Mouse (Mus musculus): ENCODE measurements at regions not wholly inside any gene's neighbourhood (a gene's known extent, or its start where the extent isn't known, plus 50 kb on each side); places are given as distances from the start of the nearest gene placed in this dataset.

DNA sequence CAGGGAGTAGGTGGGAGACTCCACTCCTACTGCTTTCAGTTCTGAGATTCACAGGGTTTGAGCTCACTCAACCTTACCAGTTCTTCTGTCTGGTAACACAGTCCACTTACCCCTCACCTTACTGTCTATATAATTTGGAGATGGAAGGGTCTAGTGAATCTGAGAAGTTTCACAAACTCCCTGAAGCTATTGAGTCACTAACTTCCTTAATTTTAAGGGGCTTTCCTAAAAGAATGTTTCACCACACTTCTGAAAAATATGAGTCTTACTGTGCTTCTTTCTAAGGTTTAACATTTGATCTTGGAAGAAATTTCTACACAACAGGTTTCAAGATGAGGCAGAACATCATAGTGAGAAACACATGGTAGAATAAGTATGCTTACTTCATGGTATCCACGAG, 166.6 kb upstream of the Tet2 start:
- no peaks in the 10 kb centered on the region for H3K27me3 ChIP-seq (ENCODE audit: control insufficient read depth, insufficient read depth, low read length)
- no peak overlapping the region for H3K4me2 ChIP-seq (replicated peaks; ENCODE audit: low read depth, low read length)
- no peaks in the 10 kb centered on the region for H3K36me3 ChIP-seq (ENCODE audit: control insufficient read depth, insufficient read depth, low read length)
- no peaks in the 10 kb centered on the region for H3K4me1 ChIP-seq (ENCODE audit: control insufficient read depth, insufficient read depth, low read length)
- 74% methylated on average over 1 of the region's 1 CpGs for WGBS
- no peak overlapping the region for H3K4me3 ChIP-seq (ENCODE audit: low read depth, low read length)
- no peaks in the 10 kb centered on the region for H3K9me3 ChIP-seq (ENCODE audit: control insufficient read depth, low read depth, low read length)
- no peak overlapping the region for H3K27ac ChIP-seq (ENCODE audit: low read length)
- no peak for ATAC-seq (ENCODE audit: insufficient number of reproducible peaks, insufficient read depth, low FRiP score, low read depth)
- no peak overlapping the region for H3K9ac ChIP-seq (replicated peaks; ENCODE audit: low read depth, low read length)

DNA sequence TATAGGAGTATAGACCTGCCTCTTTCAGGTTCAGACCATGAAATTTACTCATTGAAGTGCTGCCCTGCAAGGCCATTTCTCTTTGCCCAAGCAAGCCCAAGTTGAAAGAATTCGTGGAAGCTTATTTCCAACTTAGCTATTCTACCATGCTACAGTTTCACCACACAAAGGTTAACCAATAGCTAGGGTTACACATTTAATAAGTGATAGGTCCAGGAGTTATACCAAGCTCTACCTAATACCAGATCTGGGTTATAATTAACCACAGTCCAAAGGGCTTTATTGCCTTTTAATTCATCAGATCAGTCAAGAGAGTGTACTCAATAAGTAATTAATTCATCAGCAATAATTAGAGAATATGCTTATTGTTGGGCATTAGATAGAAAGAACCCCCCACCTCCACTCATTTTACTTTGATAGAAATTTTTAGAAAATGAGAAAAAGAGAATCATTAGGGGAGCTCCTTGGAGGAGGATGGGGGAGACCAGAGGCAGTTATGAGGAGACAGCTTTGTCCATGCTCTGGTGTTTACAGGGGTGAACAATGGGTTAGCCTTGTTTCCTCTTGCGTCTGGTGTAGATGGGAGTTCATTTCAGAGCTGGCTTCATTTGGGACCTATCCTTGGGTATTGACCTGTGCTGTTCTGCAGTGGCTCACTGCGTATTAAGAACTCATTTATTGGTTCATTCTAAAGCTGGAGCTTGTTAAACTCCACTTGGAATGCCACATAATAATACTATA, 177.8 kb upstream of the Tet2 start:
- H3K9ac ChIP-seq (replicated peaks; ENCODE audit: low read depth, low read length) = no peak overlapping the region
- 85% methylated on average over 3 of the region's 3 CpGs for WGBS
- H3K27me3 ChIP-seq (ENCODE audit: control insufficient read depth, insufficient read depth, low read length) = no peaks in the 10 kb centered on the region
- H3K4me2 ChIP-seq (replicated peaks; ENCODE audit: low read depth, low read length) = no peak overlapping the region
- H3K36me3 ChIP-seq (ENCODE audit: control insufficient read depth, insufficient read depth, low read length) = no peaks in the 10 kb centered on the region
- H3K4me1 ChIP-seq (ENCODE audit: control insufficient read depth, insufficient read depth, low read length) = no peaks in the 10 kb centered on the region
- no peak overlapping the region for H3K4me3 ChIP-seq (ENCODE audit: low read depth, low read length)
- ATAC-seq (ENCODE audit: insufficient number of reproducible peaks, insufficient read depth, low FRiP score, low read depth) = no peak
- no peak overlapping the region for H3K27ac ChIP-seq (ENCODE audit: low read length)
- H3K9me3 ChIP-seq (ENCODE audit: control insufficient read depth, low read depth, low read length) = no peaks in the 10 kb centered on the region

DNA sequence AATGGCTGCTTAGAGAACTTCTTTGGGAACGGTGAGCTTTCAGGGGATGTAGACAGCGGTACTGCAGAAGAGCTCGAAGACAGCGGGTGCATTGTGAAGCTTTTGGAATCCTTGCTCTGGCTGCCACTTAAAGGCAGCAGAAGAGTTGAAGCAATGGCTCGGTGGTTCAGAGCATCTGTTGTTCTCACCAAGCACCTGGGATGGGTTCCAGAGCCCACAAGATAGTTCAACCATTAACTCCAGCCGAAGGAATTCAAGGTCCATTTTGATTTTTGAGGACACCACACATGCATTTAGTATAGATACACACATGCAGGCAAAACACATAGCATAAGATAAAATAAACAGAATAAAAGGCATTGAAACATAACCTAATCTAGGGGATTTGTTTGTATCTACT, 181.9 kb upstream of the Tet2 start:
- no peaks in the 10 kb centered on the region for H3K9me3 ChIP-seq (ENCODE audit: control insufficient read depth, low read depth, low read length)
- 88% methylated on average over 6 of the region's 6 CpGs for WGBS
- no peaks in the 10 kb centered on the region for H3K27me3 ChIP-seq (ENCODE audit: control insufficient read depth, insufficient read depth, low read length)
- no peak overlapping the region for H3K27ac ChIP-seq (ENCODE audit: low read length)
- ATAC-seq (ENCODE audit: insufficient number of reproducible peaks, insufficient read depth, low FRiP score, low read depth) = no peak
- H3K4me3 ChIP-seq (ENCODE audit: low read depth, low read length) = no peak overlapping the region
- no peak overlapping the region for H3K9ac ChIP-seq (replicated peaks; ENCODE audit: low read depth, low read length)
- no peaks in the 10 kb centered on the region for H3K36me3 ChIP-seq (ENCODE audit: control insufficient read depth, insufficient read depth, low read length)
- no peaks in the 10 kb centered on the region for H3K4me1 ChIP-seq (ENCODE audit: control insufficient read depth, insufficient read depth, low read length)
- H3K4me2 ChIP-seq (replicated peaks; ENCODE audit: low read depth, low read length) = no peak overlapping the region

DNA sequence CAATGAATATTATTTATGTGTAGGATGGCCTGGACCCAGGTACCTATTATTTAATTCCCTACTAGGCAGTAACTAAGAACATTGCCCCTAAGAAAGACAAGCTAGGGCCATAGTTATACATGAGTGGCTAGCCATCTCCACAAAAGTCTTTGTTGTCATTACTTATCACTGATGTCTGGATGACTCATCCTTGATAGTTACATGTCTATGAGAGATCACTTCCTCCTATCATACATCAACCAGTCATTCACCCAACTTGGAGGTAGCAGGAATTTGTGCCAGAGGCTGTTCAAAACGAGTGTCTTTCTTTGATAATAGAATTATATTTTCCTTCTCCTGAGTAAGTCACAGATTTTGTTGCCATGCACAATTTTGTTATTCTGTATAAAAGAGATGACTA, 190.7 kb upstream of the Tet2 start:
- Histone ChIP-seq H3K4me3 (ENCODE audit: low read depth, low read length) (no peak overlapping the region), H3K36me3 (ENCODE audit: control insufficient read depth, insufficient read depth, low read length) (no peaks in the 10 kb centered on the region), H3K4me1 (ENCODE audit: control insufficient read depth, insufficient read depth, low read length) (no peaks in the 10 kb centered on the region), H3K27ac (ENCODE audit: low read length) (no peak overlapping the region), H3K4me2 (replicated peaks; ENCODE audit: low read depth, low read length) (no peak overlapping the region), H3K9me3 (ENCODE audit: control insufficient read depth, low read depth, low read length) (no peaks in the 10 kb centered on the region), H3K9ac (replicated peaks; ENCODE audit: low read depth, low read length) (no peak overlapping the region), H3K27me3 (ENCODE audit: control insufficient read depth, insufficient read depth, low read length) (no peaks in the 10 kb centered on the region)
- no peak for ATAC-seq (ENCODE audit: insufficient number of reproducible peaks, insufficient read depth, low FRiP score, low read depth)
- WGBS = 50% methylated on average over 1 of the region's 1 CpGs

DNA sequence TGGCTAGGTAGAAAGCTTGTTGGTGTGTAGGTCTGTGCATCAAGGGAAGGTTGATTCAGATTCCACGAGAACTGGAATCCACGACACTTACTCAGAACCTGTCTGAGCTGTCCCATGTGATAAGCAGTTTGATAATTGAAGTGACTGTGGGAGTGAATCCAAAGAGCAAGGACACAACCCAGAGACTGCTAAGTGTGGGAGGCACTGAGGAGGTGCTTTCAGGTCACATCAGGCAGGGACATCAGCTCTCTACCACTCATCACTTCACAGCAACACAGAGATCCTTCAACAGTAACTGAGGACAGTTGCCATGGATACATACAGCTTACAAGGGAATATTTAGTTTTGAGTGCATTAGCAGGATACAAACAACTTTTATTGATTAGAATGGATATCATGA, 194.0 kb upstream of the Tet2 start:
- Histone ChIP-seq H3K9me3 (ENCODE audit: control insufficient read depth, low read depth, low read length) (no peaks in the 10 kb centered on the region), H3K4me3 (ENCODE audit: low read depth, low read length) (no peak overlapping the region), H3K4me1 (ENCODE audit: control insufficient read depth, insufficient read depth, low read length) (no peaks in the 10 kb centered on the region), H3K36me3 (ENCODE audit: control insufficient read depth, insufficient read depth, low read length) (no peaks in the 10 kb centered on the region), H3K27ac (ENCODE audit: low read length) (no peak overlapping the region), H3K9ac (replicated peaks; ENCODE audit: low read depth, low read length) (no peak overlapping the region), H3K4me2 (replicated peaks; ENCODE audit: low read depth, low read length) (no peak overlapping the region), H3K27me3 (ENCODE audit: control insufficient read depth, insufficient read depth, low read length) (no peaks in the 10 kb centered on the region)
- WGBS = 92% methylated on average over 2 of the region's 2 CpGs
- no peak for ATAC-seq (ENCODE audit: insufficient number of reproducible peaks, insufficient read depth, low FRiP score, low read depth)

DNA sequence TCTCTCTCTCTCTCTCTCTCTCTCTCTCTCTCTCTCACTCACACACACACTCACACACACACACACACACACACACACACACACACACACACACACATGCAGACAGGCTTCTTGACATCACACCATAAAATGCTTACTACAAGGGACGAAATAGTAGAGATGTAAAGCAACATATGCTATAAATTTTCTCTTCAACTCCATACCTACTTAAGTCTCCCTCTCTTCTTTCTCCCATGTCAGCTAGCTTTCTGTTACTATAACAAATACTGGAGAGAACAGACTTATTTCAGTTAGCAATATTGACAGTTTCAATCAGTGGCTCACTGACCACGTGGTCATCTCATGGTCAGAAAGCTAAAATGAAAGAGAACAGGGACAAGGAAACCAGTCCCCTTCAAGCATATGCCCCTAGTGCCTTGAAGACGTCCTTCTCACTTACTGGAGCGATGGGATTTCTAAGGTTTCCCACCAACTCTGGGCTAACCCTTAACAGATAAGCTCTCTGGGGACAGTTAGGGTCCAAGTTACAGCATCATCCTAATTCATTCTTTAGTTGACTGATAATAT, 199.7 kb upstream of the Tet2 start:
- Histone ChIP-seq H3K9ac (replicated peaks; ENCODE audit: low read depth, low read length) (no peak overlapping the region), H3K36me3 (ENCODE audit: control insufficient read depth, insufficient read depth, low read length) (no peaks in the 10 kb centered on the region)

DNA sequence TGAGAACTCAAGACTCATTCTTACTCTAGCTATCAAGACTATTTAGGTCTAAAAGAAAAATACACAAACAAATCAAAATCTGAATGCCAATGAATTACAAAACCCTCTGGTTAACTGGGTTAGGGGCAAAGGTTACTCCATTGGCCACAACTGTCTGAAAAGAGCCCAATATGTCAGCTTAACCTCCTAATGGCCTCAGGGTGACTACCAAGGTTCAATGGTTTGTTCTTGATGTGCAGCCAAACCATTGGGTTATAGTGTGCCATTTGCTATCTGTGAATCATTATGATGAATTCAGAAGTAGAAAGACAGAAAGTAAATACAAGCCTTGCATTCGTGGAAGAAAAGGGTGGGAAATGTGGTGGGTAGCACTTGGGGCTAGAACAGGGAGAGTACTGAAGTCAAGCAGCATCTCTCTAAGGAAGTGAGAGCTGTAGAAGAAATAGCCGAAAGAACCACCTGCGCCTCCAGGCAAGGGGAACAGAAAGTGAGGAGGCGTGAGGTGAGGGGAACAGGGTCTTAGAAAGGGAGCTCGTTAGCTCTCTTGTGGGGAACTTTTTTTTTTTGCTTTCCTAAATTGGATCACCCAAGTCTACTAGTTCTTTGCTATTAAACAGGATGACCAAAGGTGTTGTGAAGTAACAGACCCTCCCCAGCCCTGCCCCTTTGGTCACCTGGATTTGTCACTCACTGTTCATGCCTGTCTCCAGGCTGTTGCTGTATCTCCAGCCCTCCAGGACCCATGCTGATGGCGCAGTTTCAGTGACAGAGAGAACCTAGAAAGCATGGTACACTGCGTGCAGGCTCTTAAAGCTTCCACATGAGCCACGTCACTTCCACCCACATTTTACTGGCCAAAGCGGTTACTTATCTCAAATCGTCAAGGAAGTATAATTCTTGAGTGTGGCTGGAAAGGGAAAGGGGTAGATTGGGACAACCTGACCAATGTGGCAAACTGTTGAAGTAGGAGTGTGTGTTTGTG, 204.1 kb upstream of the Tet2 start:
- 88% methylated on average over 10 of the region's 10 CpGs for WGBS
- Histone ChIP-seq H3K4me2 (replicated peaks; ENCODE audit: low read depth, low read length) (no peak overlapping the region), H3K36me3 (ENCODE audit: control insufficient read depth, insufficient read depth, low read length) (no peaks in the 10 kb centered on the region), H3K9me3 (ENCODE audit: control insufficient read depth, low read depth, low read length) (no peaks in the 10 kb centered on the region), H3K4me3 (ENCODE audit: low read depth, low read length) (no peak overlapping the region), H3K27me3 (ENCODE audit: control insufficient read depth, insufficient read depth, low read length) (no peaks in the 10 kb centered on the region), H3K27ac (ENCODE audit: low read length) (no peak overlapping the region), H3K9ac (replicated peaks; ENCODE audit: low read depth, low read length) (no peak overlapping the region), H3K4me1 (ENCODE audit: control insufficient read depth, insufficient read depth, low read length) (peaks cover 11% of the 10 kb centered on the region)
- no peak for ATAC-seq (ENCODE audit: insufficient number of reproducible peaks, insufficient read depth, low FRiP score, low read depth)

More for the DNA sequence above, 199.7 kb upstream of the Tet2 start:
- Histone ChIP-seq H3K27ac (ENCODE audit: low read length) (no peak overlapping the region), H3K9me3 (ENCODE audit: control insufficient read depth, low read depth, low read length) (no peaks in the 10 kb centered on the region), H3K4me2 (replicated peaks; ENCODE audit: low read depth, low read length) (no peak overlapping the region), H3K27me3 (ENCODE audit: control insufficient read depth, insufficient read depth, low read length) (no peaks in the 10 kb centered on the region), H3K4me1 (ENCODE audit: control insufficient read depth, insufficient read depth, low read length) (no peaks in the 10 kb centered on the region), H3K4me3 (ENCODE audit: low read depth, low read length) (no peak overlapping the region)
- 81% methylated on average over 4 of the region's 4 CpGs for WGBS
- no peak for ATAC-seq (ENCODE audit: insufficient number of reproducible peaks, insufficient read depth, low FRiP score, low read depth)

DNA sequence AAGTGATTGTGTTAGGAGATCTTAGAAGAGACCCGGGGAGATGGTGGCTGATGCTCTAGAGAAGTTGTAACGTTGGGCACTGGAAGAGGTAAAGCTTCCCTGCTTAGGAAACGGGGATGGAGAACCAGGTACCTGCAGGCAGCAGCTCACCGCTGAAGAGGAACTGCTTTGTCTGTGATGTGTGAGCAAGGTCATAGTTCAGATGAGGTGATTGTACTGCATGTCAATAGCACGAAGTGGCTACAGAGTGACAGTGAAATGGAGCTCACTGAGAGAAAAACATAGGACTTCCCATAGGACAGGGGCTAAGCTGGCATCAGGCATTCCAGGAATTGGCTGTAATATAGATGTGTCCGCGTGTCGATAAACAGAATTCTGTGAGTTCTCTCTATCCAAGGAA, 205.1 kb upstream of the Tet2 start:
- Histone ChIP-seq H3K27ac (ENCODE audit: low read length) (no peak overlapping the region), H3K4me3 (ENCODE audit: low read depth, low read length) (no peak overlapping the region), H3K27me3 (ENCODE audit: control insufficient read depth, insufficient read depth, low read length) (no peaks in the 10 kb centered on the region), H3K36me3 (ENCODE audit: control insufficient read depth, insufficient read depth, low read length) (no peaks in the 10 kb centered on the region), H3K4me2 (replicated peaks; ENCODE audit: low read depth, low read length) (no peak overlapping the region), H3K9ac (replicated peaks; ENCODE audit: low read depth, low read length) (no peak overlapping the region), H3K4me1 (ENCODE audit: control insufficient read depth, insufficient read depth, low read length) (peaks cover 21% of the 10 kb centered on the region), H3K9me3 (ENCODE audit: control insufficient read depth, low read depth, low read length) (no peaks in the 10 kb centered on the region)
- 70% methylated on average over 8 of the region's 8 CpGs for WGBS
- no peak for ATAC-seq (ENCODE audit: insufficient number of reproducible peaks, insufficient read depth, low FRiP score, low read depth)

Measured in stomach, embryonic 14.5 days (tissue).